Mouse (Mus musculus): ENCODE results near the gene Cfd.
"Not testable (repeated sequence)": the region's sequence is repeated elsewhere in the genome, so short reads cannot be mapped to it uniquely, and the experiment has no call there.

DNA sequence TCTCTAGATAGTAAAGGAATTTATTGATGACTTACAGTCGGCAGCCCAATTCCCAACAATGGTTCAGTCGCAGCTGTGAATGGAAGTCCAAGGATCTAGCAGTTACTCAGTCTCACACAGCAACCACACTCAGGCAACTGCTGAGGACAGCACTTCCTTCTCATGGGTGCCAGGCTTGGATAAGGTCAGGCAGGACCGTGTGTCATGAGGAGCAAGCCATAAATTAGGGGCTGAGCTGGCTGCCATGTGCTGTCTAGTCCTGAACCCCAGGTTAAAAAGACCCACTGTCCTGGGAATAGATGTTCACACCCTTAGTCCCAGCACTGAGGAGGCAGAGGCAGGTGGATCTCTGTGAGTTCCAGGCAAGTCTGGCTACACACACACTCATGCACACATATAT is 5.7 kb upstream of the Cfd start:
- TF ChIP-seq CTCF (IDR thresholded peaks at IDR 0.05; ENCODE audit: low read depth); EP300 (optimal IDR thresholded peaks at IDR 0.05): not testable (repeated sequence)
